Mouse (Mus musculus) lung, embryonic 16.5 days (tissue): ENCODE measurements around the gene Il12rb1. TPM values are rescaled to one million over a fixed set of nuclear protein-coding genes. Genes with fewer than 3 reads are reported as not detected.

Experiments
- ATAC-seq: fragments of 200-750 bp; cut with Nextera tagmentation; 2 replicates; pipeline ENCODE4 v1.8.0; 2017; ENCODE audit warnings: low read depth, mild to moderate bottlenecking, moderate library complexity
- H3K27ac ChIP-seq: fragments of 300-500 bp; sonication (generic); 2 replicates; pipeline ENCODE4 v1.5.1; 2014; ENCODE audit warnings: mild to moderate bottlenecking, control low read depth, low read length
- H3K27me3 ChIP-seq: fragments of 300-500 bp; sonication (generic); 2 replicates; pipeline ENCODE4 v1.6.1; 2014; ENCODE audit warnings: low read depth, low read length, mixed read lengths; ENCODE audit not compliant: control insufficient read depth, insufficient read depth
- H3K36me3 ChIP-seq: fragments of 300-500 bp; sonication (generic); 2 replicates; pipeline ENCODE4 v1.6.1; 2014; ENCODE audit warnings: low read length; ENCODE audit not compliant: control insufficient read depth, insufficient read depth
- H3K4me1 ChIP-seq: fragments of 300-500 bp; sonication (generic); replicated peaks from 2 replicates; pipeline ENCODE4 v1.6.1; 2014; ENCODE audit warnings: low read length, mixed read lengths; ENCODE audit not compliant: control insufficient read depth, insufficient read depth
- H3K4me2 ChIP-seq: fragments of 300-500 bp; sonication (generic); 2 replicates; pipeline ENCODE4 v1.6.1; 2014; ENCODE audit warnings: low read depth, low read length, control low read depth
- H3K4me3 ChIP-seq: fragments of 300-500 bp; sonication (generic); 2 replicates; pipeline ENCODE4 v1.5.1; 2014; ENCODE audit warnings: mild to moderate bottlenecking, low read length, control low read depth
- H3K9ac ChIP-seq: fragments of 300-500 bp; sonication (generic); 2 replicates; pipeline ENCODE4 v1.6.1; 2014; ENCODE audit warnings: low read length, control low read depth
- H3K9me3 ChIP-seq: fragments of 300-500 bp; sonication (generic); 2 replicates; pipeline ENCODE4 v1.6.1; 2016; ENCODE audit warnings: low read length; ENCODE audit not compliant: control insufficient read depth
- WGBS: fragments of 180-500 bp; shearing (Covaris S2); extraction: QIAGEN DNeasy Blood & Tissue Kit; methylation state at CpG from one replicate; pipeline ENCODE4 v1.1.7; 2014; 5-methylcytosine and 5-hydroxymethylcytosine counted together
- polyA plus RNA-seq: library from polyadenylated mRNA; unstranded; fragments of >200 nt; fragmentation: Nextera tagmentation; extraction: Ambion mirVana; gene quantifications from 2 replicates; pipeline ENCODE4 v1.2.1, GENCODE M21; 2015

The Il12rb1 gene
- polyA plus RNA-seq, 1 experiment from 2014 or later: 0.24 TPM

DNA sequence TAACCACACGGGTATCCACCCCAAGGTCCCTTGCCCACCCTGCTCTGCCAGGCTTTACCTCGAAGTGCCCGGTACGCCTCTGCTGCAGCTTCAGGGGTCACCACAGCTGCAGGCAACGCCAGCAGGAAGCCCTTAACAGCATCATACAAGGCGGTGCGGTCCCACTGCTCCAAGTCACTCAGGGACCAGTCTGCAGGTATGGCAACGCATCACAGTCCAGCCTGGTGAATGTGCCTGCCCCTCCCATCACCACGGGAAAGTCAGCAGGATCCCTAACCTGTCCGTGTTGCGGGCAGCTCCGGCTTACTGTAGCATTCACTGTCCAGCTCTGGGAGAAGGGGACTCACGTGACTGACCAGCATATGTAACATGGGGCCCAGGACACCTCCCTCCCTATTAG lies 36.2 kb upstream of the Il12rb1 start:
- no peak overlapping the region for H3K4me2 ChIP-seq
- ATAC-seq: no peak
- H3K27me3 ChIP-seq: no peaks in the 10 kb centered on the region
- no peak overlapping the region; the same call in 1 of the 2 replicates for H3K9ac ChIP-seq
- H3K9me3 ChIP-seq: no peaks in the 10 kb centered on the region
- H3K36me3 ChIP-seq: peaks cover 23% of the 10 kb centered on the region
- 91% methylated on average over 13 of the region's 13 CpGs for WGBS
- peaks cover 37% of the 10 kb centered on the region for H3K4me1 ChIP-seq
- no peak overlapping the region for H3K4me3 ChIP-seq
- H3K27ac ChIP-seq: no peak overlapping the region

- Histone ChIP-seq H3K4me2 (no peak overlapping the region), H3K27ac (peak overlapping the region; percentile 74), H3K9me3 (no peaks in the 10 kb centered on the region), H3K9ac (peak overlapping the region; percentile 9; the same call in 1 of the 2 replicates), H3K4me3 (no peak overlapping the region), H3K27me3 (no peaks in the 10 kb centered on the region), H3K4me1 (peaks cover 41% of the 10 kb centered on the region), H3K36me3 (peaks cover 23% of the 10 kb centered on the region)
- no peak for ATAC-seq
- 76% methylated on average over 9 of the region's 9 CpGs for WGBS
These were observed 35.4 kb upstream of the Il12rb1 start for GRCm38 (mm10) chr8:70772890-70773289.

DNA sequence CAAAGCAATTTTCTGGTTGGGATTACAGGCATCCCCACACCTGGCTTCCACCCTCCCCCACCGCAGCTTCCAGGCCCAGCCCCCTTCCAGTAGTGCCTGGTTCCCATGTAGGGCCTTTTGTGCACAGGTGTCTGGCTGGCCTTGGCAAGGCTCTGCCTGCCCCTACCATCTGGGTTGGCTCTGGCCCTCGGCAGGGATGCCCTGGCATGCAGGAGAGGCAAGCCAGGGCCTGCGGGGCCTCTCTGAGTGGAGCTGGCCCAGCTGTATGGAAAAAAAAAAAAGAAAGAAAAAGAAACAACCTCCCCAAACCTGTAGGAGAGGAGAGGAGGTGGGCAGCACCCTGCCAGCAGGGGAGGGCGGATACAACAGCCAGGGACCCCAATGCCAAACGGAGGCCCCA lies 34.8 kb upstream of the Il12rb1 start:
- Histone ChIP-seq H3K4me2 (peak overlapping the region; percentile 5; the same call in 1 of the 2 replicates), H3K36me3 (peaks cover 22% of the 10 kb centered on the region), H3K9me3 (no peaks in the 10 kb centered on the region), H3K9ac (0 out of 2 replicates have a peak overlapping the region, but pooled peaks have one; percentile 1), H3K27me3 (no peaks in the 10 kb centered on the region), H3K4me3 (no peak overlapping the region), H3K27ac (peak overlapping the region; percentile 74), H3K4me1 (peaks cover 45% of the 10 kb centered on the region)
- ATAC-seq: no peak
- WGBS: 62% methylated on average over 5 of the region's 5 CpGs

GRCm38 (mm10) chr8:70773833-70774232 lies 34.4 kb upstream of the Il12rb1 start:
- peak overlapping the region; percentile 47 for H3K9ac ChIP-seq
- H3K27ac ChIP-seq: peak overlapping the region; percentile 74
- no peaks in the 10 kb centered on the region for H3K27me3 ChIP-seq
- H3K4me2 ChIP-seq: 0 out of 2 replicates have a peak overlapping the region, but pooled peaks have one; percentile 5
- H3K4me1 ChIP-seq: peaks cover 45% of the 10 kb centered on the region
- peak; percentile 53 for ATAC-seq
- H3K36me3 ChIP-seq: peaks cover 21% of the 10 kb centered on the region
- H3K4me3 ChIP-seq: no peak overlapping the region
- no peaks in the 10 kb centered on the region for H3K9me3 ChIP-seq
- WGBS: 21% methylated on average over 9 of the region's 9 CpGs

DNA sequence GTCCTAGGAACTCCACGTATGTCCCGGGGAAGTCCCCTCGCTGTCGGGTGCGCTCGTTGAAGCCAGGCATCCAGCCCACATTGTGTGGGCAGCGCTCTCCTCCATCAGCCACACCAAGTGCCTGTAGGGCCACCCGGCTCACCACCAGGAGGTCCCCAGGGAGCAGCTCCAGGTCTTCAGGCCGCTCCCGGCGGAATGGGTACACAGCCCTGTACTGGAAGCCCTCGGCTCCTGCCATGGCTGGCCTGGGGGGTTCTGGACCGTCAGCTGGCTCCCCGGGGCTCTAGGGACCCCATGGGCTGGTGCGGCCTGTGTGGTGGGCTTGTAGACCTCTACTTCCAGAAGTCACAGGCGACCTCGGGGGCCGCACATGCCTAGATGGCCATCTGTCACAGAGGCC lies 33.5 kb upstream of the Il12rb1 start:
- 93% methylated on average over 18 of the region's 18 CpGs for WGBS
- H3K27me3 ChIP-seq: no peaks in the 10 kb centered on the region
- peaks cover 45% of the 10 kb centered on the region for H3K4me1 ChIP-seq
- no peak overlapping the region for H3K4me3 ChIP-seq
- peaks cover 29% of the 10 kb centered on the region for H3K36me3 ChIP-seq
- H3K9ac ChIP-seq: peak overlapping the region; percentile 99
- H3K4me2 ChIP-seq: no peak overlapping the region
- no peaks in the 10 kb centered on the region for H3K9me3 ChIP-seq
- ATAC-seq: no peak
- H3K27ac ChIP-seq: peak overlapping the region; percentile 74

DNA sequence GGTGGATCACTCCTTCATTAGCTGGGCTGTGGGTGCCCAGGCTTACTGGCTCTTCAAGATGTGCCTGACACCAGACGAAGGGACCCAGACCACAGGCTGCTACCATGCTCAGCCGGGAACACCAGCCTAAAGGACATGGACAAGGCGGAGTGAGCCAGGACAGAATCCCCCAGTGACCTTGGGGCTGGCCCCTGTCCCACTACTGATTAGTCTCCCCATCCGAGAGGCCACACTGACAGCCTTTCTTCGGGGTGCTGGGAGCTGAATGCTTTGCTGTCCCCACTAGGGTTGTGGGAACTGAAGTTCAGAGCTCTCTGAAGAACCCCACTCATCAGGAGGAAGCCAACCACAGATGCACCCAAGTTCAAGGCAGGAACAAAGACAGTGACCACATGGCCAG lies 33.0 kb upstream of the Il12rb1 start:
- H3K4me2 ChIP-seq: peak overlapping the region; percentile 97
- no peaks in the 10 kb centered on the region for H3K27me3 ChIP-seq
- WGBS: 89% methylated on average over 5 of the region's 5 CpGs
- H3K36me3 ChIP-seq: peaks cover 31% of the 10 kb centered on the region
- no peak overlapping the region for H3K27ac ChIP-seq
- H3K9me3 ChIP-seq: no peaks in the 10 kb centered on the region
- peak overlapping the region; percentile 91 for H3K4me3 ChIP-seq
- peaks cover 45% of the 10 kb centered on the region for H3K4me1 ChIP-seq
- H3K9ac ChIP-seq: peak overlapping the region; percentile 99
- no peak for ATAC-seq

DNA sequence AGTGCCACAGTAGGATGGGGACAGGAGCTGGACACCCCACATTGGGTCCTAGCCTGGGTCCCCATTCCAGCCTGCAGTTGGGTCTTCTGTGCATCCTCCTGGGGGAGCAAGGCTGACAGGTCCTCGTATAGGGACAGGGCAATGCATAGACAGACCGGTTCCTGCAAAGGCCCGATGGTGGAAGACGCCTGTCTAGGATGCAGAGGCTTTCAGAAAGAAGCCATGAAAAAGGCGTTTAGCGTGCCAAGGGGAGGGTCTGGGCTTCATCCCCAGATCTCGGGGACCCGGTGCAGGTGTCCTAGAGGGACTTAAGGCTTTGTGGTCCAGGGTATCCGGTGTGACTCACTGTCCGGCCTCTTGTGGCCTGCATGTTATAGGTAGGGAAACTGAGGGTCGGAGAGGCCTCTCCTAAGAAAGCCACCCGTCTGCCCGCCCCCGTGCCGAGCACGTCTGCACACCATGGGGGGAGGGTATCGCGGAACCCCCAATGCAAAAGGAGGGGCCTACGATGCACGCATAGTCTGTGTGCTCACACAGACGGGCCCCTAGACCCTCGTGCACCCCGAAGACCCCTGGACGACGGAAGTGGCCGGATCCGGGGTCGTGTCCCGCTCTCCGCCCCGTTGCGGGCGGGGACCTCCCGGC lies 32.3 kb upstream of the Il12rb1 start:
- Histone ChIP-seq H3K27me3 (no peaks in the 10 kb centered on the region), H3K36me3 (peaks cover 31% of the 10 kb centered on the region), H3K4me1 (peaks cover 45% of the 10 kb centered on the region), H3K9me3 (no peaks in the 10 kb centered on the region), H3K9ac (peak overlapping the region; percentile 99), H3K4me3 (peak overlapping the region; percentile 91), H3K4me2 (peak overlapping the region; percentile 97), H3K27ac (peak overlapping the region; percentile 73)
- no peak; the same call in 1 of the 2 replicates for ATAC-seq
- WGBS: 3% methylated on average over 34 of the region's 34 CpGs

DNA sequence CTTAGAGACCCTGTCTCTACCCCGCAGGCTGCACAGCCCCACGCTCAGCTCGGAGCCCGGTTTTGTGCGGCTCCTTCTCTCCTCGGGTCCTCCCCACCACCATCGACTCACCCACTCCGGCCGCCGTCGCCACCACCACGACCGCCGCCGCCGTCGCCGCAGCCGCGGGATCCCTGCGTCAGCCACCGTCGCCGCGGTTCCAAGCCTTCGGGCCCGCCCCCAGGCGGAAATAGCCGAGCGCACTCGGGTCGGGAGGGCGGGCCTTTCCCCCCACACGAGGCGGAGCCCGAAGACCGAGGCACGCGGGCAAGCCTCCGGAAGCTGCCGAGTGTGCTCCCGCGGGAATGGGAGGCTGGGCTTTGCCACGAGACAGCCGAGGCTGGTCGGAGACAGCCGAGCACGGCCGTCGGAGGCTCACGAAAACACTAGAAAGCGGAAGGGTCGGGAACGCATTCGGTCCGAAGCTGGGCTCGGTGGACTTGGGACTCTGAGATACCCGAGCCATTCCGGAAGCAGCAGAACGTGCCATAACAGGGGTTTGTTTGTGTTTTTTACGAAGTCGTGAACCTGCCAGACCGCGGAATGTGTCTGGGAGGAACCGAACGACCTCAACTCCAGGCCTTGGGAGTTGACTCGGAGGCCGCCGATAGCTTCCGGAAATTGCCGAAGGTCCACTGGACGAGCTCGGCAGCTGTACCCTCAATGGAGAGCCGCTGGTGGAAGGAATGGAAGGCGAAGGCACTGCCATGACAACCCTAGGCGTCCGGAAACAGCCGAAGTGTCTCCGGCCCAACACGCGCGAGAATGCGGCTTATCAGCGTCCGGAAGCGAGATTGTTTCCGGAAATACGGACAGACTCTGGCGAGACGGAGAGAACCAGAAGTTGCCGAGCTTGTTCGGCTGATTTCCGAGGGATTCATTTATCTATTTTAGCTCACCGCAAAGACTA lies 31.5 kb upstream of the Il12rb1 start, which contains the start of gene Pik3r2:
TSS of gene Pik3r2 (minus strand) at position 218 of the 949 bp plus-strand sequence.
- ATAC-seq: peak; percentile 93
- peaks cover 29% of the 10 kb centered on the region for H3K36me3 ChIP-seq
- H3K9me3 ChIP-seq: no peaks in the 10 kb centered on the region
- peaks cover 45% of the 10 kb centered on the region for H3K4me1 ChIP-seq
- H3K9ac ChIP-seq: peak within 1 kb of the TSS; percentile 99
- peak within 1 kb of the TSS; percentile 97 for H3K4me2 ChIP-seq
- no peaks in the 10 kb centered on the region for H3K27me3 ChIP-seq
- under 1% methylated on average over 92 of the region's 94 CpGs for WGBS
- peak within 1 kb of the TSS; percentile 91 for H3K4me3 ChIP-seq
- peak within 1 kb of the TSS; percentile 100 for H3K27ac ChIP-seq

DNA sequence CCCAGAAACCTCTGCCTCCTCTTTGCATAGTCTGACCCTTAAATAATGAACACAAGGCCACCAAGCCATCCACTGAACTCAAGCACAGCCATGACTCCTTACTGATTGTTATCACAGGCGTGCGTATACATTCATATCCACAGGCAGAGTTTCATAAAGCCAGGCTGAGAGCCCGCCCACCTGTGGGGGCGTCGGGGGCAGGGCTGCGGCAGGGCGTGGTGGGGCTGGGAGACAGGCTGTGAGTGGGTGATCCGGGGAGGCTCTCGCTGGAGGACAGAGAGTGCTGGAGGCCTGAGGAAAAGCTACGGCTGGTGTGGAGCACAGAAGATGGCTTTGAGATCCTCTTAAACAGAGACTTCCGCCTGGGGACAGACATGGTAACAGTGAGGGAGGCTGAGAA lies 28.2 kb upstream of the Il12rb1 start:
- Histone ChIP-seq H3K4me3 (no peak overlapping the region), H3K27me3 (no peaks in the 10 kb centered on the region), H3K27ac (no peak overlapping the region), H3K9ac (no peak overlapping the region), H3K36me3 (peaks cover 34% of the 10 kb centered on the region), H3K4me2 (no peak overlapping the region), H3K9me3 (no peaks in the 10 kb centered on the region), H3K4me1 (peaks cover 17% of the 10 kb centered on the region)
- no peak for ATAC-seq
- 70% methylated on average over 11 of the region's 11 CpGs for WGBS
